12 mouse cellular contexts compared by ENCODE assay signal in the genomic region with DNA sequence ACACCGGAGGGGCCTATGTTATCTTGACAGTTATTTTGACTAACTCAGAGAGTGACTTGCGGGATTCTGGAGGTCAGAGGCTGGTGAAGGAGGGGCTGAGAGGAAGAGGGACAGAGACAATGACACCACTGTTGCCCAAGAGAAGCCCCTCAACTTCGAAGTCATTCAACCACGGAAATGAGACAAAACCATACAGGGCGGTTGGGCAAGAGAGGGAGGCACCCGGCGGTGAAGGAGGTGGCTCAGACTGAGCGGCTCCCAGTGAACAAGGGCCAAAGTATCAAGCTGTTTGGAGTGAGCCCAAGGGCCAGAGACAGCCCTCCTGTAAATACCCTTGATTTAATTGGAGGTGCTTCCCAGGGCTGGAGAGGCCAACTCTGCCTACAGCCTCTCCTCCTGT. TPM values are rescaled to one million over a fixed set of nuclear protein-coding genes. Genes with fewer than 3 reads are reported as not detected.
DNase-seq lines count a peak whose midpoint lies in the region; ATAC-seq lines count a peak whose summit lies in the region.
"Had no signal": no experiment of that assay in that cellular context is flagged by ENCODE, and none has a peak within 500 bp of the region (broad histone marks: within the 10 kb centered on the region; RNA-seq: fewer than 3 reads in every experiment).

No protein-coding gene starts in this region.

- H3K4me3 ChIP-seq in kidney, embryonic 16.5 days (ENCODE audit: low read length), result no peak overlapping the region
- H3K4me3 ChIP-seq in liver, embryonic 15.5 days (replicated peaks), result no peak overlapping the region
- no peak overlapping the region for H3K4me3 ChIP-seq in midbrain, embryonic 14.5 days (replicated peaks; ENCODE audit: low read depth, low read length)
- H3K4me3 ChIP-seq in forebrain, embryonic 12.5 days (replicated peaks), result no peak overlapping the region

- peaks cover 40% of the 10 kb centered on the region for H3K4me1 ChIP-seq in kidney, embryonic 16.5 days (ENCODE audit: insufficient read depth, low read length)
- H3K4me1 ChIP-seq in liver, embryonic 15.5 days (replicated peaks), result peaks cover 36% of the 10 kb centered on the region
- peaks cover 4% of the 10 kb centered on the region; the same call in 1 of the 2 replicates for H3K4me1 ChIP-seq in midbrain, embryonic 14.5 days (ENCODE audit: control insufficient read depth, insufficient read depth, low read length)
- H3K4me1 ChIP-seq in forebrain, embryonic 12.5 days, result peaks cover 8% of the 10 kb centered on the region

- 45% methylated on average over 8 of the region's 8 CpGs for WGBS in kidney, embryonic 16.5 days
- 11% methylated on average over 8 of the region's 8 CpGs for WGBS in liver, embryonic 15.5 days (ENCODE audit: insufficient replicate concordance)
- 53% methylated on average over 8 of the region's 8 CpGs for WGBS in midbrain, embryonic 14.5 days
- WGBS in forebrain, embryonic 12.5 days, result 62% methylated on average over 8 of the region's 8 CpGs

- H3K27ac ChIP-seq in kidney, embryonic 16.5 days (ENCODE audit: low read length), result no peak overlapping the region; the same call in 1 of the 2 replicates
- H3K27ac ChIP-seq in liver, embryonic 15.5 days (replicated peaks), result peak overlapping the region; percentile 63
- H3K27ac ChIP-seq in midbrain, embryonic 14.5 days (replicated peaks; ENCODE audit: low read depth, low read length), result no peak overlapping the region
- no peak overlapping the region for H3K27ac ChIP-seq in forebrain, embryonic 12.5 days

- H3K27me3 ChIP-seq in kidney, embryonic 16.5 days (ENCODE audit: insufficient read depth, low read length), result no peaks in the 10 kb centered on the region
- no peaks in the 10 kb centered on the region for H3K27me3 ChIP-seq in liver, embryonic 15.5 days
- no peaks in the 10 kb centered on the region for H3K27me3 ChIP-seq in midbrain, embryonic 14.5 days (ENCODE audit: control insufficient read depth, insufficient read depth, low read length)
- H3K27me3 ChIP-seq in forebrain, embryonic 12.5 days, result peaks cover 14% of the 10 kb centered on the region; the same call in 1 of the 2 replicates

- H3K4me2 ChIP-seq in kidney, embryonic 16.5 days (replicated peaks; ENCODE audit: low read depth, low read length), result no peak overlapping the region
- no peak overlapping the region for H3K4me2 ChIP-seq in liver, embryonic 15.5 days
- no peak overlapping the region for H3K4me2 ChIP-seq in midbrain, embryonic 14.5 days (ENCODE audit: low read length)
- H3K4me2 ChIP-seq in forebrain, embryonic 12.5 days, result no peak overlapping the region

- ATAC-seq in kidney, embryonic 16.5 days (ENCODE audit: low FRiP score, low TSS enrichment), result no peak
- ATAC-seq in liver, embryonic 15.5 days (ENCODE audit: insufficient read depth), result peak; percentile 54
- peak; percentile 86 for ATAC-seq in monocyte, adult 5-6 weeks (replicated peaks; ENCODE audit: insufficient number of reproducible peaks, low FRiP score, low TSS enrichment, poor library complexity, severe bottlenecking)
- ATAC-seq in midbrain, embryonic 14.5 days (ENCODE audit: low FRiP score, low TSS enrichment), result no peak
- no peak for ATAC-seq in forebrain, embryonic 12.5 days (ENCODE audit: low FRiP score)

- DNase-seq in kidney, adult 11 months, result peak; percentile 84
- DNase-seq in kidney, adult 8-10 months, result peak; percentile 81 to 86
- no peak for DNase-seq in midbrain, embryonic 14.5 days
- no peak for DNase-seq in cerebellum, postnatal 14 days
- DNase-seq: B cell, adult 2 months; embryo, embryonic 11 days; heart, postnatal 36 days; thymus, adult 2 months had no signal

- H3K9me3 ChIP-seq in kidney, embryonic 16.5 days (ENCODE audit: low read length), result 0 out of 2 replicates have a peak, but pooled peaks cover 3% of the 10 kb centered on the region
- H3K9me3 ChIP-seq in liver, embryonic 15.5 days (replicated peaks), result no peaks in the 10 kb centered on the region
- no peaks in the 10 kb centered on the region for H3K9me3 ChIP-seq in midbrain, embryonic 14.5 days (ENCODE audit: control insufficient read depth, low read length)
- no peaks in the 10 kb centered on the region for H3K9me3 ChIP-seq in forebrain, embryonic 12.5 days

- no peaks in the 10 kb centered on the region for H3K36me3 ChIP-seq in kidney, embryonic 16.5 days (ENCODE audit: insufficient read depth, low read length)
- no peaks in the 10 kb centered on the region for H3K36me3 ChIP-seq in liver, embryonic 15.5 days (replicated peaks)
- no peaks in the 10 kb centered on the region for H3K36me3 ChIP-seq in midbrain, embryonic 14.5 days (ENCODE audit: control insufficient read depth, insufficient read depth, low read length)
- H3K36me3 ChIP-seq in forebrain, embryonic 12.5 days (replicated peaks), result no peaks in the 10 kb centered on the region

- no peak overlapping the region for H3K9ac ChIP-seq in kidney, embryonic 16.5 days (replicated peaks; ENCODE audit: low read length)
- H3K9ac ChIP-seq in liver, embryonic 15.5 days, result no peak overlapping the region
- H3K9ac ChIP-seq in midbrain, embryonic 14.5 days (replicated peaks; ENCODE audit: low read length), result no peak overlapping the region
- H3K9ac ChIP-seq in forebrain, embryonic 12.5 days, result no peak overlapping the region

RNA-seq across cellular contexts. Expression of a gene that starts 13.3 kb away (rescaled TPM):
- polyA plus RNA-seq in kidney, embryonic 16.5 days (2015; fragmentation: Nextera tagmentation; extraction: Ambion mirVana), result 55.4 and 64.5 TPM in 2 replicates
- polyA plus RNA-seq in liver, embryonic 15.5 days (2015; fragmentation: Nextera tagmentation; extraction: Ambion mirVana), result 19.5 and 20.3 TPM in 2 replicates
- total RNA-seq in monocyte, adult 5-6 weeks (2017), result 908 to 1,221 TPM (median 925 TPM) in 3 replicates
- polyA plus RNA-seq in midbrain, embryonic 14.5 days (2014; fragmentation: Nextera tagmentation; extraction: Ambion mirVana), result 7.3 and 14.8 TPM in 2 replicates
- 24.6 and 27.6 TPM in 2 replicates for polyA plus RNA-seq in forebrain, embryonic 12.5 days (2016; fragmentation: Nextera tagmentation; extraction: Ambion mirVana)

Comparison
In these comparisons a context has a peak if more than half of its experiments do, and no peak if none do; other contexts are left out.
1. DNase-seq: peak in kidney, adult 11 months (single experiment) and kidney, adult 8-10 months (2 of 2); none in midbrain, embryonic 14.5 days (single experiment) and cerebellum, postnatal 14 days (0 of 2).
2. ATAC-seq: peak in liver, embryonic 15.5 days (single experiment) and monocyte, adult 5-6 weeks (single experiment); none in kidney, embryonic 16.5 days (single experiment), midbrain, embryonic 14.5 days (single experiment) and forebrain, embryonic 12.5 days (single experiment).